Mouse (Mus musculus): ENCODE data around the gene Irak2.

DNA sequence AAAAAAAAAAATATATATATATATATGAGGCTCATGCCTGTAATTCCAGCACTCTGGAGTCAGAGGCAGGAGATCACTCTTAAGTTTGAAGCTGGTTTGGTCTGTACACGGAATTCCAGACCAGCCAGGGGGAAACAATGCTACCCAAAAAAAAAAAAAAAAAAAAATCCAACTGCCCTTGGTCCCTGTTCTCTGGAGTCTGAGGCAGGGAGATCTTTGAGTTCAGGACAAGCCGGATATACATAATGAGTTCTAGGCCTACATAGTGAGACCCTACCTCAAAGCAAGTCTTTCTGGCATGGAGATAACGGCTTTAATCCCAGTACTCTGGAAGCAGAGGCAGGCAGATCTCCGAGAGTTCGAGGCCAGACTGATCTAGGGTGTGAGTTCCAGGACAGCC lies 14.9 kb upstream of the Irak2 start:
- TF ChIP-seq POLR2A (IDR thresholded peaks at IDR 0.05; ENCODE audit: low read depth, low read length): no peak
- TF ChIP-seq MAX (IDR thresholded peaks at IDR 0.05; ENCODE audit: low read length): no peak
- no peak for TF ChIP-seq HCFC1 (IDR thresholded peaks at IDR 0.05; ENCODE audit: low read depth, low read length)
- TF ChIP-seq EP300 (IDR thresholded peaks at IDR 0.05; ENCODE audit: low read length): no peak
- TF ChIP-seq NELFE (IDR thresholded peaks at IDR 0.05; ENCODE audit: low read depth, low read length): no peak
- TF ChIP-seq ZC3H11A (IDR thresholded peaks at IDR 0.05; ENCODE audit: low read depth, low read length): no peak
- no peak for TF ChIP-seq IRF4 (IDR thresholded peaks at IDR 0.05; ENCODE audit: low read depth, low read length)
- no peak for TF ChIP-seq POLR2AphosphoS2 (IDR thresholded peaks at IDR 0.05; ENCODE audit: low read depth, low read length)
- no peak for TF ChIP-seq CTCF (conservative IDR thresholded peaks at IDR 0.05 in 1 of 2, IDR thresholded peaks at IDR 0.05 in 1 of 2; ENCODE audit: low read depth in 2 of 2, low read length in 2 of 2)
- TF ChIP-seq CHD1 (IDR thresholded peaks at IDR 0.05; ENCODE audit: low read depth, low read length): no peak
- no peak; the same call in 1 of the 2 replicates for TF ChIP-seq TBP (conservative IDR thresholded peaks at IDR 0.05; ENCODE audit: low read depth, low read length)
- no peak for TF ChIP-seq USF2 (conservative IDR thresholded peaks at IDR 0.05; ENCODE audit: low read depth, low read length)
- TF ChIP-seq SMC3 (IDR thresholded peaks at IDR 0.05; ENCODE audit: low read depth, low read length): no peak
